Mouse (Mus musculus): ENCODE measurements around the gene Adamts12. TPM values are rescaled to one million over a fixed set of nuclear protein-coding genes. Genes with fewer than 3 reads are reported as not detected.

Gene Adamts12
- total RNA-seq, 4 experiments from 2014 or later, result 0.39 to 0.57 (median 0.47) TPM

Other genes with a start within 250 kb of the Adamts12 start
- gene C1qtnf3, start 112.5 kb upstream of the Adamts12 start, total RNA-seq (2022), result under 1 TPM in 1 of 4 experiments, not detected in 3; 0.26 TPM
- 10 to 100 TPM in 3 of 4 experiments, 1 to 10 TPM in 1; 8.4 to 16.4 (median 11.4) TPM for gene Amacr, start 83.0 kb upstream of the Adamts12 start, total RNA-seq (2022)
- not detected for gene Slc45a2, start 64.1 kb upstream of the Adamts12 start, total RNA-seq (2022)
- 1 to 10 TPM; 4.5 to 5.0 (median 4.8) TPM for gene Rxfp3, start 26.8 kb upstream of the Adamts12 start, total RNA-seq (2022)